Mouse (Mus musculus) left cerebral cortex, postnatal 14 days (tissue): ENCODE measurements around the gene Ssh1. TPM values are rescaled to one million over a fixed set of nuclear protein-coding genes. Genes with fewer than 3 reads are reported as not detected.

Source experiments
- DNase-seq, 2 experiments: peaks; one replicate each; pipeline ENCODE4 v3.0.0; 2021 to 2022; ENCODE audit warnings: low spot score in 2 of 2, mixed read lengths in 1 of 2
- intact Hi-C: fragments of 180-260 bp; cut with DNase I; formaldehyde crosslinking; loops from one replicate; pipeline ENCODE4 v1.15.1; 2025
- total RNA-seq, 2 experiments: library from RNA; stranded (reverse); gene quantifications; 2 replicates each; pipeline ENCODE4 v1.2.3; 2021

The Ssh1 gene
- total RNA-seq, 2 experiments from 2014 or later, result 19.7 to 21.4 TPM

- DNase-seq, result no peak
- intact Hi-C loops, result no loop called here
Observed at GRCm38 (mm10) chr5:114003542-114003941, 9.8 kb upstream of the Ssh1 start, which contains the start of gene Dao. Gene Dao, plus strand, starts transcription at chr5:114003703.

GRCm38 (mm10) chr5:113999382-113999781 lies 5.7 kb upstream of the Ssh1 start:
- DNase-seq, result no peak
- intact Hi-C loops, result no loop called here

DNA sequence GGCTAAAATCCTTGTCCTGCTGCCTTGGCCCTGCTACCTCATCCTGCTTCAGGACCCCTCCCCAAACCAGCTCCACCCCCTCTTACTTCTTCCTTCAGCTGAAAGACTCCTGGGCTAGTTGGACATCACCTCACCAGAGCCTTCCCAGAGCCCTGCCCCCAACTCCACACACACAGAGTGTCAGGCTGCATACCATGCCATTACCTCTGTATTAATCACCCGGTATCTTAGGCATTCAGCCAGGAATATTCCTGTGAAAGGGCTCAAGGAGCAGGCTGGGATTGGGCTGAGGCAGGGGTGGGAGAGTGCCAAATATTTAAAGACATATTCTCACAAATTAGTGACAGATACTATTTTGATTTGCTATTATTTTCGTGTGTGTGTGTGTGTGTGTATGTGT lies 2.8 kb upstream of the Ssh1 start:
- intact Hi-C loops, result no loop called here
- no peak for DNase-seq

DNA sequence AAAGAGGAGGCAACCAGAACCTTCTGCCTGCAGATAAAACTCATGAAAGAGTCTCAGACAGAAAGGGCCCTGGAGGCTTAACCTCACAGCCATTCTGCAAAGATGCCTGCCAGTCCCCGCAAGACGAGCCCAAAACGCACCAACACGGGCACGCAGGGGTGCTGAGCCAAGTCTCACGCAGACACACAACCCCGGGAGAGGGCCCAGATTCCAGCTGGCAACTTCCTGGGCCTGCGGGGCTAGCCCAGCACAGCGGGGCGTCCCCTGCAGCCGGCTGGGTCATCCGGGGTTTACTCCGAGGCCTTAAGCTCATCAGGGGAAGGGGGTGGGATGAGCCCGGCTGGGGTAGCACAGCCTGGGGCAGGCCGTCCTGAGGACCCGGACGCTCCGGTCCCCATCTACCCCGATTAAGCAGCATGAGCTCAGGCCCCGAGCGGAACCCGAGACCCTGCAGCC lies 635 bp downstream of the Ssh1 start:
- peak in 1 of 2 experiments; percentile 32 for DNase-seq
- intact Hi-C loops, result loop anchor here (2.0 kb wide), 1 partner anchor 36 kb away; no protein-coding TSS in a partner anchor

DNA sequence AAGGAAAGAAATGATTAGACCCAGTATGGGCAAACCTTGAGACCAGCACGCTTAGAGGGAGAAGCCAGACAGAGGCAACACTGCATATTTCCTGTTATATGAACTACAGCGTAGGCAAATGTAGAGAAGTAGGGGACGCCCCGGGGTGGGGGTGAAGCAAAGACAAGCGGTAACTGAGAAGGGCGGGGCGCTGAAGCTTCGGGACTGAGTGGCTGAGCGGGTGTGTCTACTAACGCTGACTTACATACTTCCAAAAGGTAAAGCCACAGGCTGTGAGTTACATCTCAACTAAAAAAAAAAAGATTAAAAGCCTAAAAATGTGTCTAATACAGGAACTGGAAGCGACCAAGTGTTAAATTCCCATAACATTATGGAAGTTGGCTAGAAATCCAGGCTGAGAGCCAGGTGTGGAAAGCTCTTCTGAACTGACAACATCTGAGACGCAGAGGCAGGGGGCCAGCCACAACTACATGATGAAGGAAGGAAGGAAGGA lies 1.3 kb downstream of the Ssh1 start:
- no peak for DNase-seq
- intact Hi-C loops, result loop anchor here (2.0 kb wide), 1 partner anchor 36 kb away; no protein-coding TSS in a partner anchor

- intact Hi-C loops, result no loop called here
- no peak for DNase-seq
Observed at GRCm38 (mm10) chr5:113991141-113991540, 2.6 kb downstream of the Ssh1 start.

DNA sequence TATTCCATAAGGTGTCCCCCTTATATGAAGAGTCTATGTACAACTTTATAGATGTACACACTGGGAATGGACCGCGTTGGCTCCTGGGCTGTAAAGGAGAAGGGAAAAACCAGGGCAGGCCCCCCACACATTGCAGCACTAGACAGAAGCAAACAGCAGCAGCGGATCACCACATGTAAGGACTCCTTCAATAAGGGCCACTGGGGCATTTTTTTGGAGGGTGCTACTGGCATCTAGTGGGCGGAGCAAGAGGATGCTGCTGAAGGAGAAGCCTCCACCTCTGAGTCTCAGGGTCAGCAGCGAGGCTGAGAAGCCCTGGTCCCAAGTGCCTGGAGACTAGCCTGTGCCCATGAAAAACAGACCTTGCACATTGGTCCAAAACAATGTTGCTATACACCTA lies 3.1 kb downstream of the Ssh1 start:
- intact Hi-C loops, result no loop called here

DNA sequence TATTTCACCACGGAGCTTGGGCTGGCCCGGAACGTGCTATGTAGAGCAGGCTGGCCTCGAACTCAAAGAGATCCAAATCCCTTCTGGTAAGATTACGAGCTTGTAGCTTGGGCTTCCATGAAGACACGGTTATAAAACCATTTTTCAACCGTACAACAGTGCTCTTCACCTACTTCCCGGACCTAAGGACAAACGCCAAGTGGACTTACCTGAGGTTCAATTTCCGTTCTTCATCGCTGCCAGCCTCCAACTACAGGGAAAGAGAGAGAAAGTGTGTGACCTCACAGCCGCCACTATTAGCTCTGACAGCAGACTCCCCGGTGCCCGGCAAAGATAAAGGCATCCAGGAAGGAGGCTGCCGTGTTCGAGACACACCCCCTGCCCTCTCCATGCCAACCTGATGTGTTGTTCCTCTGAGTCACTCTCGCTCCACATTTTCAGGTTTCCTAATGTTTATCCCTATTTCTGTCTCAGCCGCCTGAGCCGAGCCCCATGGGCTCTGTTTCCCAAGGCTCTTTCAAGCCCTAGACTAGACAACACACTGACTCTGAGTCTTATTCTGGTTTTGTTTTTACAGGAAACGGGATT lies 4.2 kb downstream of the Ssh1 start:
- DNase-seq, result no peak
- intact Hi-C loops, result no loop called here

More for the DNA sequence above, 3.1 kb downstream of the Ssh1 start:
- no peak for DNase-seq

- DNase-seq, result no peak
- intact Hi-C loops, result no loop called here
Observed at GRCm38 (mm10) chr5:113986182-113986961, 7.3 kb downstream of the Ssh1 start.

GRCm38 (mm10) chr5:113985737-113986136 lies 8.0 kb downstream of the Ssh1 start:
- intact Hi-C loops, result no loop called here

GRCm38 (mm10) chr5:113984025-113984740 lies 9.5 kb downstream of the Ssh1 start:
- intact Hi-C loops, result no loop called here
- no peak for DNase-seq

More at GRCm38 (mm10) chr5:113985737-113986136, 8.0 kb downstream of the Ssh1 start:
- no peak for DNase-seq

DNA sequence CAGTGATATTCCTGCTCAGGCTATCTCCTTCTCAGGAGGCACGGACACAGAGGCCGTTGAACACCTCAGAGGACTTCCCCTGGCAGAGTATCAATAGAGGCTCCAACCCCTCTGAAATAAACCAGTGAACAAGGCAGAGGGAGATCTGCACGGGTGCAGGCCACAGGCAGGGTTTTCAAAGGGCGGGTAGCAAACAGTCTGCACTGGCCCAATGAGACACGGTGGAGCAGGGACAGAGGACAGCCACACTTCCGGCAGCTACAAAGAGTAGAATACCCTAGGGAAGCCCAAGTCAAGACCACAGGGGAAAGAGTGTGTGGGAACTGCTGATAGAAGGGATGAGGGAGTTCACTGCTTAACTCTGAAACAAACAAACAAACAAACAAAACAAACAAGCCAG lies 10.2 kb downstream of the Ssh1 start:
- intact Hi-C loops, result no loop called here
- no peak for DNase-seq

DNA sequence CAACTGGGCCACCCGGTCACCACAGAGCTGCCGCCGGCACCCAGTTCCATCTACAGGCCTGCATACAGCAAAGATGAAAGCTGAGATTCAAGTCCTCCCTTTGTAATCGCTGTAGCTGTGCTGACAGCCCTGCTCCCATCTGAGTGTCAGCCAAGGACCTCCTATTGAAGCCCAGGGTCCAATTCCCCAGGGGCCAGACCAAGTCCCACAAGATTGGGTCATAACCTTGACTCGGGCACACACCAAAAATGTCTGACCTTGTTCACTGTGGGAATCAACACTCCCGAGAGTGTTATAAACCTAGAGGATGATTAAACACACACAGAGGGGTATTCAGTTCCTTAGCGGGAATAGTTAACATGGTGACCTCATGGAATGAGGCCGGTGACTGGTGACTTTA lies 11.9 kb downstream of the Ssh1 start:
- DNase-seq, result no peak
- intact Hi-C loops, result no loop called here

- intact Hi-C loops, result no loop called here
- DNase-seq, result no peak
Observed at GRCm38 (mm10) chr5:113981171-113981570, 12.5 kb downstream of the Ssh1 start.

GRCm38 (mm10) chr5:113980511-113980910 lies 13.2 kb downstream of the Ssh1 start:
- intact Hi-C loops, result no loop called here
- no peak for DNase-seq

GRCm38 (mm10) chr5:113977309-113977708 lies 16.4 kb downstream of the Ssh1 start:
- intact Hi-C loops, result no loop called here
- DNase-seq, result no peak

DNA sequence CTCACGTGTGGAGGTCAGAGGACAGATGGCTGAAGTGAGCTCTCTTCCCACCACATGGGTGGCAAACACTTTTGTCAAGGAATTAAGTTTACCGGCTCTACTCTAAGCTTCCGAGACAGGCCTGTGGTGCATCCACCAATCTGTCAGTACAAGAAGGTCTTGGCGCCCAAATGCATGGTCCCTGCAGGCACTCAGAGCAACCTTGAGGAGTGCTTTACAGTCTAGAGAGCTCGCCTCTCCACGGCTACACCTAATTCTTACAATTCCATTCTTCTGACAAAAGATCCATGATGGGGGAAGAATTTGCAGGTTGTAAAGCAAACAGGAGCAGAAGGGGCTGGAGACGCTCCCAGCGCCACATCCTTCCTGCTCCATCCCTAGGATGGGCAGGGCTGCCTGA lies 17.1 kb downstream of the Ssh1 start:
- intact Hi-C loops, result no loop called here
- DNase-seq, result no peak

DNA sequence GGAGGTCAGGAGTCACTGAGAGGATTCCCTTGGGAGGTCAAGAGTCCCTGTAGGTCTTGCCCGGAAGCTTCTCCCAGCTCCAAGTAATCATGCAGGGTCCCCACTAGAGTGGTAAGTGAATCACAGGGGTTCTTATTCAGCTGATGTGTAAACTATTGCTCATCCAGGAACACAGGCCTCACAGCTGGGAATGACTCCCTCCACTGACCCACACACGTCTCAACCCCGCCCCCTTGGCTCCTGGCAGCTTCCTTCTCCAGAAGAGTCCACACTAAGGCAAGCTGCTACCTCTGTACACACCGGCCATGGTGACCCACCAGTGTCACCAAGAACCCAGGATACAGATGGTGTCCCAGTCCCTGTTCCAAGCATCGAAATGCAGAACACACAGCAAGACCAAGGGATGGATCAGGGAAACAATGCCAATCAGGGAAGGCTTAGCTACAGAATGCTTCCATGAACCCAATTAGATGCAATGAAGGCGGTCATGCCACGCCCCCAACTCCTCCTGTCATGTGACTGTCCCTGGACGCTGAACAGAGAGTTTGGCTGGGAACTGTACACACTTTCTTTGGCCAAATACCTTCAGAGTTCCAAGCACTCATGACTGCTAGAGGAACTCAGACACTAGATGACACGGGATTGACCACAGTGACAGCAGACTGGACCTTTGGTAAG lies 18.0 kb downstream of the Ssh1 start:
- peak; percentile 34 to 52 for DNase-seq
- intact Hi-C loops, result no loop called here

DNA sequence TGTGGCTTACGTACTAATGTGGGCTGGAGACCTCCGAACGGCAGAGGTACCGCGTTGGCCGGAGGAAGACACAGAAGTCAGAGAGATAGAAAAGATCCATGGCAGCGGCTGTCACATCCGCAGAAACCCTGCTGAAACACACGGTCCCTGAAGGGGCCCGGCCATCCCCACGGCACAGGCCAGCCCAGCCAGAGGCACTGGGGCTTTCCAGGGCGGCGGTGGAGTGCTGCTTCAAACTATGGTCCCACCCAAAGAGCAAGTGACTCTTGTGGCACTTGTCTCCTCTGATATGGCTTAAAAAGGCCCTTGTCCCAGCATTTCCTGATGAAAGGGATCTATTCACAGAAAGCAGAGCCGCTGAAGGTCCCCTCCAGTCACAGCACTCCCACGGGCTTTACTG lies 19.1 kb downstream of the Ssh1 start:
- DNase-seq, result no peak
- intact Hi-C loops, result no loop called here

GRCm38 (mm10) chr5:113973790-113974189 lies 19.9 kb downstream of the Ssh1 start:
- intact Hi-C loops, result no loop called here

More at GRCm38 (mm10) chr5:113973790-113974189, 19.9 kb downstream of the Ssh1 start:
- DNase-seq, result no peak
